Mouse (Mus musculus) cortical plate, adult 2 months (tissue): ENCODE results near the gene Rapgef5.

Experiments used
- CTCF ChIP-seq: fragments of 200-500 bp; IDR thresholded peaks from 2 replicates; pipeline ENCODE4 v1.5.1; 2011; ENCODE audit warnings: mild to moderate bottlenecking, control low read depth, low read length; ENCODE audit not compliant: insufficient read depth; ENCODE audit errors: extremely low read depth
- POLR2A ChIP-seq: fragments of 200-500 bp; IDR thresholded peaks from 2 replicates; pipeline ENCODE4 v1.6.1; 2011; ENCODE audit warnings: mild to moderate bottlenecking, low read length, control low read depth; ENCODE audit not compliant: insufficient read depth; ENCODE audit errors: extremely low read depth

GRCm38 (mm10) chr12:117681273-117681672 is 165.0 kb downstream of the Rapgef5 start:
- TF ChIP-seq POLR2A, result no peak
- no peak for TF ChIP-seq CTCF
